Mouse (Mus musculus) lung, embryonic 15.5 days (tissue): ENCODE data around the gene Osbpl9. TPM values are rescaled to one million over a fixed set of nuclear protein-coding genes. Genes with fewer than 3 reads are reported as not detected.

ENCODE experiments used
- ATAC-seq: fragments of 200-750 bp; cut with Nextera tagmentation; 2 replicates; pipeline ENCODE4 v1.8.0; 2017; ENCODE audit warnings: moderate number of reproducible peaks, borderline replicate concordance; ENCODE audit not compliant: low FRiP score, low TSS enrichment; ENCODE audit errors: extremely low read depth
- H3K27ac ChIP-seq: fragments of 300-500 bp; sonication (generic); 2 replicates; pipeline ENCODE4 v1.5.1; 2015; ENCODE audit warnings: moderate library complexity, mild to moderate bottlenecking, inconsistent platforms
- H3K27me3 ChIP-seq: fragments of 300-500 bp; sonication (generic); 2 replicates; pipeline ENCODE4 v1.6.1; 2015; ENCODE audit warnings: inconsistent platforms
- H3K36me3 ChIP-seq: fragments of 300-500 bp; sonication (generic); 2 replicates; pipeline ENCODE4 v1.6.1; 2015; ENCODE audit warnings: inconsistent platforms
- H3K4me1 ChIP-seq: fragments of 300-500 bp; sonication (generic); 2 replicates; pipeline ENCODE4 v1.6.1; 2015; ENCODE audit warnings: inconsistent platforms
- H3K4me2 ChIP-seq: fragments of 300-500 bp; sonication (generic); 2 replicates; pipeline ENCODE4 v1.6.1; 2015; ENCODE audit warnings: inconsistent platforms, mild to moderate bottlenecking, moderate library complexity
- H3K4me3 ChIP-seq: fragments of 300-500 bp; sonication (generic); 2 replicates; pipeline ENCODE4 v1.5.1; 2015; ENCODE audit warnings: mild to moderate bottlenecking, inconsistent platforms
- H3K9ac ChIP-seq: fragments of 300-500 bp; sonication (generic); 2 replicates; pipeline ENCODE4 v1.6.1; 2015; ENCODE audit warnings: inconsistent platforms
- H3K9me3 ChIP-seq: fragments of 300-500 bp; sonication (generic); 2 replicates; pipeline ENCODE4 v1.6.1; 2016; ENCODE audit warnings: inconsistent platforms
- WGBS: fragments of 180-500 bp; shearing (Covaris S2); methylation state at CpG from one replicate; pipeline ENCODE4 v1.1.7; 2015; 5-methylcytosine and 5-hydroxymethylcytosine counted together
- polyA plus RNA-seq: library from polyadenylated mRNA; unstranded; fragments of >200 nt; fragmentation: Nextera tagmentation; extraction: Ambion mirVana; gene quantifications from 2 replicates; pipeline ENCODE4 v1.2.1, GENCODE M21; 2015

The Osbpl9 gene
- polyA plus RNA-seq, 1 experiment from 2014 or later = 67.3 TPM

- no peak for ATAC-seq
- no peaks in the 10 kb centered on the region for H3K27me3 ChIP-seq
- H3K9ac ChIP-seq = no peak overlapping the region
- H3K4me2 ChIP-seq = no peak overlapping the region
- no peaks in the 10 kb centered on the region for H3K9me3 ChIP-seq
- H3K27ac ChIP-seq = peak overlapping the region; percentile 29
- peaks cover 28% of the 10 kb centered on the region for H3K4me1 ChIP-seq
- H3K4me3 ChIP-seq = no peak overlapping the region
- H3K36me3 ChIP-seq = no peaks in the 10 kb centered on the region
- 59% methylated on average over 7 of the region's 7 CpGs for WGBS
Measured at GRCm38 (mm10) chr4:109112915-109113505, 89.1 kb downstream of the Osbpl9 start.

- H3K9me3 ChIP-seq = no peaks in the 10 kb centered on the region
- no peak for ATAC-seq
- WGBS = 84% methylated on average over 2 of the region's 2 CpGs
- H3K27me3 ChIP-seq = no peaks in the 10 kb centered on the region
- peaks cover 24% of the 10 kb centered on the region for H3K4me1 ChIP-seq
- no peak overlapping the region for H3K4me2 ChIP-seq
- no peaks in the 10 kb centered on the region for H3K36me3 ChIP-seq
- H3K4me3 ChIP-seq = no peak overlapping the region
- no peak overlapping the region for H3K9ac ChIP-seq
- H3K27ac ChIP-seq = no peak overlapping the region
Measured at GRCm38 (mm10) chr4:109110978-109111377, 91.1 kb downstream of the Osbpl9 start.

DNA sequence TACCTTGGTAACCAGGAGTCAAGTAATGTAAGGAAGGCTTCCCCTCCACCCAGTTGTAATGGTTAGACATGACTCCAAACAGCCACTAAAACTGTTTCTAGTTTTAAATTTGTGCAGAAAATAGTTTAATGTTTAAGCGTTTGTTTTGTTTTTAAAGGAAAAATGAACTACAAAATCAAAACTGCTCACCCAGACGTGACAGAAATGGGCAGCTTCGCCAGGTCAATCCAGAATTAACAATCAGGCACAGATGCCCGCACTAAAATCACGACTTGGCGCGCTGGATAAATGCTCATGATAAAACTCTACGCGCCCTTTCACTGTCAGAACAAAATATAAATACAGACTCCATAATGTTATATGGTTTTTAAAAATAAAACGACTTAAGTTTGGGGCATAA, 92.4 kb downstream of the Osbpl9 start:
- H3K36me3 ChIP-seq = no peaks in the 10 kb centered on the region
- no peak overlapping the region for H3K4me3 ChIP-seq
- WGBS = 84% methylated on average over 10 of the region's 10 CpGs
- H3K9me3 ChIP-seq = no peaks in the 10 kb centered on the region
- peaks cover 13% of the 10 kb centered on the region for H3K4me1 ChIP-seq
- H3K27ac ChIP-seq = no peak overlapping the region
- no peak overlapping the region for H3K9ac ChIP-seq
- ATAC-seq = no peak
- no peaks in the 10 kb centered on the region for H3K27me3 ChIP-seq
- H3K4me2 ChIP-seq = no peak overlapping the region

- WGBS = 75% methylated on average over 6 of the region's 6 CpGs
- H3K27ac ChIP-seq = no peak overlapping the region
- H3K4me1 ChIP-seq = peaks cover 13% of the 10 kb centered on the region
- H3K36me3 ChIP-seq = no peaks in the 10 kb centered on the region
- H3K27me3 ChIP-seq = no peaks in the 10 kb centered on the region
- H3K4me2 ChIP-seq = no peak overlapping the region
- no peak for ATAC-seq
- no peak overlapping the region for H3K4me3 ChIP-seq
- no peaks in the 10 kb centered on the region for H3K9me3 ChIP-seq
- no peak overlapping the region for H3K9ac ChIP-seq
Measured at GRCm38 (mm10) chr4:109109012-109109411, 93.1 kb downstream of the Osbpl9 start.

DNA sequence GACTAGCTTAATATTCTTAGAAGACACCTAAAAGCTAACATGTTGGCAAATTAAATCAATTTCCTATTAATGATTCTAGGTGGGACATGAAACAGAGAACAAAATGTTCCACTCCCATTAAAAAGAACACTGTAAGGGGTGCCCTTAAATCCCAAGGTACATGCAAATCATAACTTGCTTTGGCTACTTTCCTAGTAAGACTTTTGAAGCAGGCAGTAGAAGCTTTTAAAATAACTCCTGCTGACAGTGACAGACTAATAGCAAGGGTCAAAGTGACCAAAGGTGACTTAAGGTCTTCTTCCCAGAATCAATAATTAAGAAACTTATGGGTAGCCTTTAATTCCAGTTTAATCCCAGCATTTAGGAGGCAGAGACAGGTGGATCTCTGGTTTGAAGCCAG, 95.5 kb downstream of the Osbpl9 start:
- no peak for ATAC-seq

DNA sequence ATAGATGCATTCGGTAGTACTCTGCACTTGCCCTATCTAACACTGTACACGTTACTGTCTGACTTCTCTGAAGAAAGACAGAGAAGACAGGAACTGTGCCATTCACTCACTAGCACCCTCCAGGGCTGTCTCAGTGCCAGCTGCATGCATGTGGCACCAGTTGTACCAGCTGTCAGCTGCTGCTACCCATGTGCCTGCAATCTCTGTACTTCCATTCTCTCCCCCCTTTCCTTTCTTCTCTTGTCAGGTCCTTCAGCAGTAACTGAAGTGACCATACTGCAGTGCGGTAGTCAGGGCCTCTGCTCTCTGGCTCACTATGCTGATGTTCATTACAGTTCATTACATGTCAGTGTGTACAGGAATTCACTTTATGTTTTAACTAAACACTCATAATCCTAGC, 96.0 kb downstream of the Osbpl9 start:
- peaks cover 9% of the 10 kb centered on the region for H3K4me1 ChIP-seq
- H3K9me3 ChIP-seq = no peaks in the 10 kb centered on the region
- no peak overlapping the region for H3K4me3 ChIP-seq
- H3K4me2 ChIP-seq = no peak overlapping the region
- no peak; the same call in 1 of the 2 replicates for ATAC-seq
- 66% methylated on average over 3 of the region's 3 CpGs for WGBS
- H3K36me3 ChIP-seq = peaks cover 4% of the 10 kb centered on the region; the same call in 1 of the 2 replicates
- no peak overlapping the region for H3K9ac ChIP-seq
- no peaks in the 10 kb centered on the region for H3K27me3 ChIP-seq
- no peak overlapping the region for H3K27ac ChIP-seq

More for the DNA sequence above, 95.5 kb downstream of the Osbpl9 start:
- no peaks in the 10 kb centered on the region for H3K27me3 ChIP-seq
- no peak overlapping the region for H3K9ac ChIP-seq
- no peak overlapping the region for H3K4me3 ChIP-seq
- H3K27ac ChIP-seq = no peak overlapping the region
- H3K4me2 ChIP-seq = no peak overlapping the region
- no peaks in the 10 kb centered on the region for H3K9me3 ChIP-seq
- peaks cover 9% of the 10 kb centered on the region for H3K4me1 ChIP-seq
- no peaks in the 10 kb centered on the region for H3K36me3 ChIP-seq

DNA sequence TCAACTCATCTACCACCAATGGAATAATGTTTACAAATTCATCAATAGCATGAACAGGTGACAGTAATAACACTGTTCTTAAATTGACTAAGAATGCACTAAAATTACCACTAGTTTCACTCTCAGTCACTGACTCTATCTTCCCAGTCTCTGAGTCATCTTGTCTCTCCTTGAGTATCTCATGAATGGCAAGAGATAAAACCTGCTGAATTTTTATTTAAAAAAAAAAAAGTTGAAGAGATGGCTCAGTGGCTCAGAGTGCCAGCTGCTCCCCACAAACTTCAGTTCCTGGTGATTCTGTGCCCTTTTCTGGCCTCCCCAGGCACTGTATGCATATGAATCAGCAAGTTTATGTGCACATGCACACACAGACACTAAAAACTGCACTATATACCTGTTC, 96.8 kb downstream of the Osbpl9 start:
- no peaks in the 10 kb centered on the region for H3K9me3 ChIP-seq
- ATAC-seq = no peak
- H3K27me3 ChIP-seq = no peaks in the 10 kb centered on the region
- peaks cover 4% of the 10 kb centered on the region; the same call in 1 of the 2 replicates for H3K36me3 ChIP-seq
- H3K9ac ChIP-seq = no peak overlapping the region
- no peak overlapping the region for H3K4me3 ChIP-seq
- no peak overlapping the region for H3K27ac ChIP-seq
- H3K4me1 ChIP-seq = peaks cover 9% of the 10 kb centered on the region
- H3K4me2 ChIP-seq = no peak overlapping the region

DNA sequence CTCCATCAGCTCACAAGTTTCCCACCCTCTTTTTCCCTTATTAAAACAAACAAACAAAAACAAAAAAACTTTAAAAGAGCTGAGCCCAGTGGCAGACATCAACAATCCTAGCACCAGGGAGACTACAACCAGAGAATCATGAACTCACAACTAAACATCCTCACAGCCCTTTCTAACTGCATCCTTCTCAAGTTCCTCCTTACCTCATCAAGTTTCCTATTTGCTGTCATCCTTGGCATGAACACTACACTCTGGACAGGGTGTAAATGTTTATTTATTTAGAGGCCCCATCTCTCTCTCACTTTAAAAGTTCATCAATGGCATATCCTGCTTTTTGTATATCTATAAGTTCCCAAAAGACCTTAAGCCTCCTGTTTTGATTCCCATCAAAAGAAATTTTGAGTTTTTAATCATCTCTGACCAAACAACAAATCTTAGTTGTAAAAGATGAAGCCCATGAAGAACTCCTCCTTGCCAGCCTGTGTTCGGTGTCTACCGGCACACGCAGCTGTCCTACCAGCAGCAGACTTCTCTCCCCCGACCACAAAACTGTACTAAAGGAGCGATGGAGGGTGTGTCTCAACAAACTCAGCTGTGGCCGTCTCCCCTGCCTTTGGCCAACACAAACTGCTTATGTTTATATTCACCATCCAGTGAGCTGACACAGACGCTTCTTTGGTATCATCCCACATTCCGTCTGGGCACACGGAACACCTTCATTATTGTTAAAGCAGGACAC, 98.8 kb downstream of the Osbpl9 start:
- WGBS = 33% methylated on average over 9 of the region's 9 CpGs
- ATAC-seq = no peak
- H3K27me3 ChIP-seq = no peaks in the 10 kb centered on the region
- H3K36me3 ChIP-seq = peaks cover 7% of the 10 kb centered on the region; the same call in 1 of the 2 replicates
- H3K9ac ChIP-seq = no peak overlapping the region
- H3K4me1 ChIP-seq = peaks cover 9% of the 10 kb centered on the region
- H3K27ac ChIP-seq = no peak overlapping the region
- no peaks in the 10 kb centered on the region for H3K9me3 ChIP-seq
- H3K4me2 ChIP-seq = no peak overlapping the region
- no peak overlapping the region for H3K4me3 ChIP-seq

GRCm38 (mm10) chr4:109102574-109102973, 99.5 kb downstream of the Osbpl9 start:
- ATAC-seq = no peak
- Histone ChIP-seq H3K9me3 (no peaks in the 10 kb centered on the region), H3K4me2 (no peak overlapping the region), H3K9ac (no peak overlapping the region), H3K4me1 (peaks cover 9% of the 10 kb centered on the region), H3K36me3 (peaks cover 7% of the 10 kb centered on the region; the same call in 1 of the 2 replicates), H3K4me3 (no peak overlapping the region), H3K27ac (no peak overlapping the region), H3K27me3 (no peaks in the 10 kb centered on the region)
- WGBS = 76% methylated on average over 5 of the region's 5 CpGs

- Histone ChIP-seq H3K36me3 (peaks cover 7% of the 10 kb centered on the region; the same call in 1 of the 2 replicates), H3K4me3 (no peak overlapping the region), H3K9me3 (no peaks in the 10 kb centered on the region), H3K27me3 (no peaks in the 10 kb centered on the region), H3K9ac (no peak overlapping the region), H3K27ac (no peak overlapping the region), H3K4me2 (no peak overlapping the region), H3K4me1 (peaks cover 5% of the 10 kb centered on the region; the same call in 1 of the 2 replicates)
- no peak for ATAC-seq
- 93% methylated on average over 3 of the region's 3 CpGs for WGBS
Measured at GRCm38 (mm10) chr4:109098861-109099260, 103.2 kb downstream of the Osbpl9 start.

- no peak overlapping the region for H3K27ac ChIP-seq
- no peak overlapping the region for H3K9ac ChIP-seq
Measured at GRCm38 (mm10) chr4:109094269-109094668, 107.8 kb downstream of the Osbpl9 start.

GRCm38 (mm10) chr4:109092344-109092743, 109.7 kb downstream of the Osbpl9 start:
- no peak overlapping the region for H3K27ac ChIP-seq
- no peaks in the 10 kb centered on the region for H3K36me3 ChIP-seq
- no peaks in the 10 kb centered on the region for H3K9me3 ChIP-seq
- H3K27me3 ChIP-seq = no peaks in the 10 kb centered on the region
- peaks cover 8% of the 10 kb centered on the region for H3K4me1 ChIP-seq
- H3K9ac ChIP-seq = no peak overlapping the region
- ATAC-seq = no peak
- no peak overlapping the region for H3K4me3 ChIP-seq
- H3K4me2 ChIP-seq = no peak overlapping the region
- WGBS = 87% methylated on average over 5 of the region's 5 CpGs

More at GRCm38 (mm10) chr4:109094269-109094668, 107.8 kb downstream of the Osbpl9 start:
- H3K36me3 ChIP-seq = 0 out of 2 replicates have a peak, but pooled peaks cover under 1% of the 10 kb centered on the region
- 0 out of 2 replicates have a peak, but pooled peaks have one; percentile 19 for ATAC-seq
- 35% methylated on average over 2 of the region's 2 CpGs for WGBS
- no peaks in the 10 kb centered on the region for H3K27me3 ChIP-seq
- no peak overlapping the region for H3K4me2 ChIP-seq
- peaks cover 8% of the 10 kb centered on the region for H3K4me1 ChIP-seq
- no peaks in the 10 kb centered on the region for H3K9me3 ChIP-seq
- H3K4me3 ChIP-seq = no peak overlapping the region
